Mouse (Mus musculus) G1E (cell line): ENCODE measurements around the gene Tlk1.

ENCODE experiments used
- CTCF ChIP-seq: IDR thresholded peaks from 2 replicates; pipeline ENCODE4 v1.5.1; 2012; ENCODE audit warnings: low read depth, low read length, inconsistent platforms, mixed read lengths
- GATA1 ChIP-seq: IDR thresholded peaks from 2 replicates; pipeline ENCODE4 v1.6.1; 2012; ENCODE audit warnings: borderline replicate concordance, low read length, inconsistent platforms, mixed read lengths
- GATA2 ChIP-seq: IDR thresholded peaks from 2 replicates; pipeline ENCODE4 v1.6.1; 2012; ENCODE audit warnings: low read depth, low read length, inconsistent platforms, borderline replicate concordance
- TAL1 ChIP-seq: conservative IDR thresholded peaks from 2 replicates; pipeline ENCODE4 v1.6.1; 2012; ENCODE audit warnings: low read depth, low read length, inconsistent platforms, mixed read lengths

DNA sequence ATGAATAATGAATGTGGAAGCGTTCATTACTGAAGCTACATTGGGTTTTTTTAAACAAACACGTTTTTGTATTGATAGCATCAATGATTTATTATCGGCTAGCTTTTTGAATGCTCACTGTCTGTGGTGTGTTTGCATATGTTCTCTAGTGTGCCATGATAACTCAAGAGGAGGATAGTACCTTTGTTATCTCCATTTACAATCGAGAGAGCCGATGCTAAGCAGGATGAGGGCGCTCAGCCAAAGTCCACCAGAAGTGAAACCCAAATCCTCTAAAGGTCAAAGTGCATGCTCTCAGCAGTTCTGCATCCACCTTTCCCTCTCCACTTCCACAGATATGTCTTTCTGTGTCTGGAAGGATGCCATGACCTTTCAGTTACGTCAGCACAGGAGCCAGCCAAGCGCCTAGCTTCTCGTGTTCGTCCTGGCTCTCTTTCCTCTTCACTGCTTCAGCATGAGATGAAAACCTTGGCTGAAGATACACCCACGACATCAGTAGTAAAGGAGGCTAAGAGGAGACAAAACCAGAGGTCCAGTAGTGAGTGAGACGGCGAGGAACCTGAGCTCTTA is 16.6 kb upstream of the Tlk1 start:
- no peak for TF ChIP-seq CTCF
- no peak for TF ChIP-seq TAL1
- no peak for TF ChIP-seq GATA1
- TF ChIP-seq GATA2 = no peak
